Mouse (Mus musculus) ES-E14 (cell line): ENCODE measurements at regions not wholly inside any gene's neighbourhood (a gene's known extent, or its start where the extent isn't known, plus 50 kb on each side); places are given as distances from the start of the nearest gene placed in this dataset.

ENCODE experiments used
- DNase-seq: peaks from one replicate; pipeline ENCODE4 v3.0.0-alpha.2; 2013; ENCODE audit warnings: low read depth, low spot score
- H3K27ac ChIP-seq: 2 replicates; pipeline ENCODE4 v1.5.1; 2012; ENCODE audit warnings: low read depth, mild to moderate bottlenecking, low read length, moderate library complexity, mixed read lengths; ENCODE audit not compliant: poor library complexity, insufficient read depth, severe bottlenecking
- H3K36me3 ChIP-seq: 2 replicates; pipeline ENCODE4 v1.6.1; 2012; ENCODE audit warnings: mild to moderate bottlenecking, low read length, moderate library complexity, mixed read lengths; ENCODE audit not compliant: control insufficient read depth, poor library complexity, insufficient read depth, severe bottlenecking
- H3K4me1 ChIP-seq, 2 experiments: fragments of 150-350 bp in 1 of 2; sonication (generic) in 1 of 2; 2 replicates each; pipeline ENCODE4 v1.6.1; 2012; ENCODE audit warnings: low read length in 2 of 2, mild to moderate bottlenecking in 1 of 2, mixed read lengths in 1 of 2; ENCODE audit not compliant: control insufficient read depth in 2 of 2, insufficient read depth in 2 of 2, poor library complexity in 1 of 2
- H3K4me3 ChIP-seq, 2 experiments: fragments of 150-350 bp in 1 of 2; sonication (generic) in 1 of 2; 2 replicates each; pipeline ENCODE4 v1.5.1; 2012; ENCODE audit warnings: low read length in 2 of 2, low read depth in 1 of 2, mild to moderate bottlenecking in 1 of 2, mixed read lengths in 1 of 2; ENCODE audit not compliant: insufficient read depth in 1 of 2, poor library complexity in 1 of 2, severe bottlenecking in 1 of 2
- H3K9ac ChIP-seq: 2 replicates; pipeline ENCODE4 v1.6.1; 2012; ENCODE audit warnings: low read depth, mild to moderate bottlenecking, low read length, mixed read lengths; ENCODE audit not compliant: poor library complexity, insufficient read depth, severe bottlenecking
- H3K9me3 ChIP-seq: fragments of 150-350 bp; sonication (generic); 2 replicates; pipeline ENCODE4 v1.6.1; 2012; ENCODE audit warnings: low read depth, mild to moderate bottlenecking, low read length; ENCODE audit not compliant: control insufficient read depth, insufficient read depth
- CHD2 ChIP-seq: IDR thresholded peaks from 2 replicates; pipeline ENCODE4 v1.6.1; 2014; ENCODE audit warnings: mild to moderate bottlenecking, low read depth, low read length, inconsistent platforms
- HCFC1 ChIP-seq: IDR thresholded peaks from 2 replicates; pipeline ENCODE4 v1.6.1; 2012; ENCODE audit warnings: low read length, inconsistent platforms, borderline replicate concordance; ENCODE audit not compliant: insufficient read depth
- MAFK ChIP-seq: IDR thresholded peaks from 2 replicates; pipeline ENCODE4 v1.6.1; 2014; ENCODE audit warnings: mild to moderate bottlenecking, low read depth, low read length, inconsistent platforms; ENCODE audit not compliant: insufficient read depth
- ZC3H11A ChIP-seq: IDR thresholded peaks from 2 replicates; pipeline ENCODE4 v1.6.1; 2012; ENCODE audit warnings: low read depth, mild to moderate bottlenecking, inconsistent platforms, low read length, borderline replicate concordance
- ZNF384 ChIP-seq: IDR thresholded peaks from 2 replicates; pipeline ENCODE4 v1.6.1; 2012; ENCODE audit warnings: low read depth, low read length, inconsistent platforms
- in situ Hi-C, 2 experiments: fragments of 600-800 bp; cut with MboI; formaldehyde crosslinking; loops; one replicate each; pipeline ENCODE4 v1.15.1; 2025; ENCODE audit warnings: low sequenced_read_pairs in 2 of 2, inconsistent platforms in 1 of 2; ENCODE audit not compliant: unreplicated experiment in 2 of 2

DNA sequence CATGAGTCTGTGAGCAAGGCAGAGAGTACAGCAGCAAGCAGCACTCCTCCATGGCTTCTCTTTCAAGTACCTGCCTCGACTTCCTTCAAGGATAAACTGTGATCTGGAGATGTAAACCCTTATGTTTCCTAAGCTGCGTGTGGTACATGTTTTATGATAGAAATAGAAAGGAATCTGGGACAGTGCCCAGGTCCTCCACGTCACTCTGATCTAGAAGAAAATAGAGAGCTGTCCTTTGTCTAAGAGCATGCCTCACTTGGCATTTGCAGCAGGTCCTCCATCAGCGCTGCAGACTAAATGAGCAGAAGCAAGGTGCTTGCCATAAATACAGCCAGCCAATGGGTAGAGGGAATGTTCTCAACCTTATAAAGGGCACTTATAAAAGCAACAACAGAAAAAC, 156.3 kb upstream of the Zfp618 start:
- H3K9me3 ChIP-seq, result no peaks in the 10 kb centered on the region
- in situ Hi-C loops, result no loop called here
- H3K9ac ChIP-seq, result no peak overlapping the region
- no peak overlapping the region for H3K4me3 ChIP-seq
- TF ChIP-seq MAFK (no peak), ZNF384 (no peak), ZC3H11A (no peak), CHD2 (no peak), HCFC1 (no peak)
- H3K4me1 ChIP-seq, result no peaks in the 10 kb centered on the region
- no peaks in the 10 kb centered on the region for H3K36me3 ChIP-seq
- DNase-seq, result no peak
- no peak overlapping the region for H3K27ac ChIP-seq

DNA sequence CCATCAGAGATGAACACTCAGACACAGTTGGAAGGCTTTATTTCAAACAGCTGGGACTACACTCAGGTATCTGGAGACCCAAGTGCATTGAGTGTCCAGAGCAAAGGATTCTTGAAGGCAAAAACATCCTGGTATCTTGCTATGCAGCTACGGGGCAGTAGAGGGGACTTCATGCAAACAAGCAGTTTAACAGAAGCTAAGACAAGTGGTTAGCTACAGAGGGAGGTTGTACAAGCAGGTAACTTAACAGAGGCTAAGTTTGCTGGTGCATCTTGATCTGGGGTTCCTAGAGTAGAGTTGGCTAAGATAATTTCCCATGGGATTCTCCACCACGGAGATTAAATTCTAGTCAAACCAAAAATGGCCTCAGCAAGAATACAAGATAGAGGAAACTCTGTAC, 145.5 kb upstream of the Zfp618 start:
- Histone ChIP-seq H3K4me3 (no peak overlapping the region), H3K9ac (no peak overlapping the region), H3K27ac (no peak overlapping the region), H3K4me1 (no peaks in the 10 kb centered on the region), H3K9me3 (no peaks in the 10 kb centered on the region), H3K36me3 (no peaks in the 10 kb centered on the region)
- in situ Hi-C loops, result no loop called here
- no peak for TF ChIP-seq CHD2
- no peak for TF ChIP-seq MAFK
- no peak for TF ChIP-seq ZC3H11A
- TF ChIP-seq ZNF384, result no peak
- no peak for TF ChIP-seq HCFC1
- no peak for DNase-seq

DNA sequence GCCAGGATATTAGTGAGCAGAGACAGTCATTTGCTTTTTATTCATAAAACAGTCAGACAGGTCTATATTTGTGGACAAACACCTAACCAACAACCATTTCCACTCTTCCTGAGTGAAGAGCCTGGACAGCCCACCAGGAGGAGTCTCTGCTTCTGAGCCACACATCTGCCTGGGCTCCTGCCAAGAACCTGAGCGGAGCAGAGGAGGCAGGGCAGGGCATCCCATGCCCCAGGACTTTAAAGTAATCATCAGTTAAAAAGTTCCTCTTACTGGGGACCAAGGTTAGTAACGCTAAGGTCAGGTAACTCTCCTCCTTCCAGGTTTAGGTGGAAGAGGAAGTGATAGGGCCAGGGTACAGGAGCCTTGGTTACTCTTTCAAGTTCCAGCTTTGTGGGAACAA, 144.1 kb upstream of the Zfp618 start:
- no peak overlapping the region for H3K27ac ChIP-seq
- H3K36me3 ChIP-seq, result no peaks in the 10 kb centered on the region
- H3K4me3 ChIP-seq, result no peak overlapping the region
- no peaks in the 10 kb centered on the region for H3K9me3 ChIP-seq
- in situ Hi-C loops, result no loop called here
- DNase-seq, result no peak
- no peak for TF ChIP-seq CHD2
- no peak for TF ChIP-seq HCFC1
- TF ChIP-seq ZC3H11A, result no peak
- H3K9ac ChIP-seq, result no peak overlapping the region
- no peaks in the 10 kb centered on the region for H3K4me1 ChIP-seq

GRCm38 (mm10) chr4:62822568-62822967, 142.8 kb upstream of the Zfp618 start:
- in situ Hi-C loops, result no loop called here

DNA sequence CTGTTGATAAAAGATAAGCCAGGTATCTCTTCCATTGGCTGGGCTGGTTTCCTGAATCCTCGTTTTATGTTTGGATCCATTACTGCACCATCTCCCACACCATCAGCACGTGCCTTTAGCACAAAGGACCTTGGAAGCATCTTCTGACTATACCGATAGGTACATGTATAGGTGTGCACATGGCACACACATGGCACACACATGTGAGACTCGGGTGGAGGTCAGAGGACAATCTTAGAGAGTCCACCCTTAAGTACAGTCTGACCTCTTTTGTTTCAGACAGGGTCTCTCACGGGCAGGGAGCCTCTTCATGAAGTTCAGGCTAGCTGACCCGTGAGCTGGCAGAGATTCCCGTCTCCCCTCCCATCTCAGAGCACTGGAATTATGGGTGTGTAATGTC, 142.3 kb upstream of the Zfp618 start:
- Histone ChIP-seq H3K9me3 (no peaks in the 10 kb centered on the region), H3K27ac (no peak overlapping the region), H3K9ac (no peak overlapping the region), H3K4me1 (no peaks in the 10 kb centered on the region), H3K36me3 (no peaks in the 10 kb centered on the region), H3K4me3 (no peak overlapping the region)
- no peak for TF ChIP-seq ZNF384
- TF ChIP-seq MAFK, result no peak
- TF ChIP-seq CHD2, result no peak
- no peak for TF ChIP-seq HCFC1
- no peak for TF ChIP-seq ZC3H11A
- DNase-seq, result no peak
- in situ Hi-C loops, result no loop called here

More at GRCm38 (mm10) chr4:62822568-62822967, 142.8 kb upstream of the Zfp618 start:
- TF ChIP-seq ZNF384 (no peak), ZC3H11A (peak; percentile 20; the same call in 1 of the 2 replicates)
- Histone ChIP-seq H3K4me1 (no peaks in the 10 kb centered on the region), H3K4me3 (no peak overlapping the region), H3K27ac (no peak overlapping the region), H3K9ac (no peak overlapping the region), H3K9me3 (no peaks in the 10 kb centered on the region), H3K36me3 (no peaks in the 10 kb centered on the region)
- DNase-seq, result peak; percentile 82
